Mouse (Mus musculus) neural tube, embryonic 12.5 days (tissue): Measurements from ENCODE around the gene Mypn. TPM values are rescaled to one million over a fixed set of nuclear protein-coding genes. Genes with fewer than 3 reads are reported as not detected.

Experiments used
- ATAC-seq: fragments of 200-750 bp; cut with Nextera tagmentation; 2 replicates; pipeline ENCODE4 v1.8.0; 2017; ENCODE audit warnings: low read depth, mild to moderate bottlenecking, moderate TSS enrichment, moderate library complexity; ENCODE audit not compliant: low FRiP score
- H3K27ac ChIP-seq: fragments of 300-500 bp; sonication (generic); 2 replicates; pipeline ENCODE4 v1.5.1; 2016
- H3K27me3 ChIP-seq: fragments of 300-500 bp; sonication (generic); replicated peaks from 2 replicates; pipeline ENCODE4 v1.6.1; 2016; ENCODE audit warnings: mild to moderate bottlenecking
- H3K36me3 ChIP-seq: fragments of 300-500 bp; sonication (generic); 2 replicates; pipeline ENCODE4 v1.6.1; 2016; ENCODE audit warnings: mild to moderate bottlenecking
- H3K4me1 ChIP-seq: fragments of 300-500 bp; sonication (generic); 2 replicates; pipeline ENCODE4 v1.6.1; 2016
- H3K4me2 ChIP-seq: fragments of 300-500 bp; sonication (generic); replicated peaks from 2 replicates; pipeline ENCODE4 v1.6.1; 2016; ENCODE audit warnings: mild to moderate bottlenecking
- H3K4me3 ChIP-seq: fragments of 300-500 bp; sonication (generic); 2 replicates; pipeline ENCODE4 v1.5.1; 2016
- H3K9ac ChIP-seq: fragments of 300-500 bp; sonication (generic); 2 replicates; pipeline ENCODE4 v1.6.1; 2016; ENCODE audit warnings: mild to moderate bottlenecking
- H3K9me3 ChIP-seq: fragments of 300-500 bp; sonication (generic); 2 replicates; pipeline ENCODE4 v1.6.1; 2016; ENCODE audit warnings: mild to moderate bottlenecking
- WGBS: fragments of 180-500 bp; shearing (Covaris S2); methylation state at CpG from one replicate; pipeline ENCODE4 v1.1.7; 2016; 5-methylcytosine and 5-hydroxymethylcytosine counted together
- polyA plus RNA-seq: library from polyadenylated mRNA; unstranded; fragments of >200 nt; fragmentation: Nextera tagmentation; extraction: Ambion mirVana; gene quantifications from 2 replicates; pipeline ENCODE4 v1.2.1, GENCODE M21; 2016

Gene Mypn
- polyA plus RNA-seq, 1 experiment from 2014 or later, result 0.58 TPM

- H3K4me1 ChIP-seq, result no peaks in the 10 kb centered on the region
- H3K27me3 ChIP-seq, result no peaks in the 10 kb centered on the region
- 94% methylated on average over 6 of the region's 6 CpGs for WGBS
- no peaks in the 10 kb centered on the region for H3K36me3 ChIP-seq
- no peak overlapping the region for H3K4me3 ChIP-seq
- no peak overlapping the region for H3K27ac ChIP-seq
- no peak overlapping the region for H3K4me2 ChIP-seq
- no peaks in the 10 kb centered on the region for H3K9me3 ChIP-seq
- no peak overlapping the region for H3K9ac ChIP-seq
- ATAC-seq, result no peak
Measured at GRCm38 (mm10) chr10:63236663-63237062, 32.9 kb upstream of the Mypn start.

GRCm38 (mm10) chr10:63235889-63236288, 32.1 kb upstream of the Mypn start:
- Histone ChIP-seq H3K27ac (no peak overlapping the region), H3K9me3 (no peaks in the 10 kb centered on the region), H3K4me3 (no peak overlapping the region), H3K4me2 (no peak overlapping the region), H3K4me1 (no peaks in the 10 kb centered on the region), H3K27me3 (no peaks in the 10 kb centered on the region), H3K36me3 (no peaks in the 10 kb centered on the region), H3K9ac (no peak overlapping the region)
- ATAC-seq, result no peak
- WGBS, result 89% methylated on average over 8 of the region's 8 CpGs

GRCm38 (mm10) chr10:63234133-63234532, 30.4 kb upstream of the Mypn start:
- no peaks in the 10 kb centered on the region for H3K4me1 ChIP-seq
- no peaks in the 10 kb centered on the region for H3K27me3 ChIP-seq
- no peak overlapping the region for H3K4me3 ChIP-seq
- ATAC-seq, result no peak
- no peaks in the 10 kb centered on the region for H3K9me3 ChIP-seq
- no peak overlapping the region for H3K27ac ChIP-seq
- no peak overlapping the region for H3K9ac ChIP-seq
- H3K4me2 ChIP-seq, result no peak overlapping the region
- WGBS, result 85% methylated on average over 5 of the region's 5 CpGs
- no peaks in the 10 kb centered on the region for H3K36me3 ChIP-seq

- ATAC-seq, result no peak
- H3K36me3 ChIP-seq, result no peaks in the 10 kb centered on the region
- H3K27ac ChIP-seq, result no peak overlapping the region
- H3K4me3 ChIP-seq, result no peak overlapping the region
- WGBS, result 89% methylated on average over 5 of the region's 5 CpGs
- no peaks in the 10 kb centered on the region for H3K27me3 ChIP-seq
- H3K9me3 ChIP-seq, result no peaks in the 10 kb centered on the region
- H3K9ac ChIP-seq, result no peak overlapping the region
- H3K4me2 ChIP-seq, result no peak overlapping the region
- H3K4me1 ChIP-seq, result no peaks in the 10 kb centered on the region
Measured at GRCm38 (mm10) chr10:63231630-63232029, 27.9 kb upstream of the Mypn start.

- H3K27me3 ChIP-seq, result no peaks in the 10 kb centered on the region
- no peak overlapping the region for H3K9ac ChIP-seq
- no peaks in the 10 kb centered on the region for H3K36me3 ChIP-seq
- no peak overlapping the region for H3K4me2 ChIP-seq
- H3K4me1 ChIP-seq, result no peaks in the 10 kb centered on the region
- H3K9me3 ChIP-seq, result no peaks in the 10 kb centered on the region
- WGBS, result 58% methylated on average over 3 of the region's 5 CpGs
- H3K27ac ChIP-seq, result no peak overlapping the region
- no peak for ATAC-seq
- H3K4me3 ChIP-seq, result no peak overlapping the region
Measured at GRCm38 (mm10) chr10:63230854-63231253, 27.1 kb upstream of the Mypn start.

- no peak for ATAC-seq
- no peak overlapping the region for H3K4me2 ChIP-seq
Measured at GRCm38 (mm10) chr10:63230266-63230665, 26.5 kb upstream of the Mypn start.

GRCm38 (mm10) chr10:63224341-63224740, 20.6 kb upstream of the Mypn start:
- Histone ChIP-seq H3K27ac (no peak overlapping the region), H3K27me3 (no peaks in the 10 kb centered on the region), H3K9me3 (no peaks in the 10 kb centered on the region), H3K4me2 (no peak overlapping the region), H3K4me1 (no peaks in the 10 kb centered on the region), H3K36me3 (no peaks in the 10 kb centered on the region), H3K9ac (no peak overlapping the region), H3K4me3 (no peak overlapping the region)
- no peak for ATAC-seq
- WGBS, result 71% methylated on average over 12 of the region's 12 CpGs

More at GRCm38 (mm10) chr10:63230266-63230665, 26.5 kb upstream of the Mypn start:
- Histone ChIP-seq H3K27me3 (no peaks in the 10 kb centered on the region), H3K4me3 (no peak overlapping the region), H3K9ac (no peak overlapping the region), H3K9me3 (no peaks in the 10 kb centered on the region), H3K36me3 (no peaks in the 10 kb centered on the region), H3K27ac (no peak overlapping the region), H3K4me1 (no peaks in the 10 kb centered on the region)
- WGBS, result 90% methylated on average over 7 of the region's 7 CpGs

- Histone ChIP-seq H3K4me1 (no peaks in the 10 kb centered on the region), H3K27ac (no peak overlapping the region), H3K4me2 (no peak overlapping the region), H3K4me3 (no peak overlapping the region), H3K9ac (no peak overlapping the region), H3K27me3 (no peaks in the 10 kb centered on the region), H3K36me3 (no peaks in the 10 kb centered on the region), H3K9me3 (no peaks in the 10 kb centered on the region)
- no peak for ATAC-seq
- 63% methylated on average over 7 of the region's 7 CpGs for WGBS
Measured at GRCm38 (mm10) chr10:63221081-63221783, 17.5 kb upstream of the Mypn start.

GRCm38 (mm10) chr10:63208871-63209270, 5.1 kb upstream of the Mypn start:
- no peak for ATAC-seq
- no peak overlapping the region for H3K4me2 ChIP-seq
- H3K27me3 ChIP-seq, result no peaks in the 10 kb centered on the region
- no peak overlapping the region for H3K27ac ChIP-seq
- H3K4me3 ChIP-seq, result no peak overlapping the region
- H3K4me1 ChIP-seq, result no peaks in the 10 kb centered on the region
- no peaks in the 10 kb centered on the region for H3K36me3 ChIP-seq
- H3K9me3 ChIP-seq, result no peaks in the 10 kb centered on the region
- H3K9ac ChIP-seq, result no peak overlapping the region
- 58% methylated on average over 6 of the region's 6 CpGs for WGBS

GRCm38 (mm10) chr10:63203002-63203401, 750 bp downstream of the Mypn start:
- Histone ChIP-seq H3K4me3 (no peak overlapping the region), H3K9ac (no peak overlapping the region), H3K4me2 (no peak overlapping the region), H3K9me3 (no peaks in the 10 kb centered on the region), H3K27me3 (no peaks in the 10 kb centered on the region), H3K27ac (no peak overlapping the region), H3K4me1 (no peaks in the 10 kb centered on the region), H3K36me3 (no peaks in the 10 kb centered on the region)
- WGBS, result 91% methylated on average over 3 of the region's 3 CpGs
- no peak for ATAC-seq

- Histone ChIP-seq H3K27me3 (no peaks in the 10 kb centered on the region), H3K27ac (no peak overlapping the region), H3K9ac (no peak overlapping the region), H3K4me1 (no peaks in the 10 kb centered on the region), H3K36me3 (no peaks in the 10 kb centered on the region), H3K4me2 (no peak overlapping the region), H3K4me3 (no peak overlapping the region), H3K9me3 (no peaks in the 10 kb centered on the region)
- ATAC-seq, result no peak
- 82% methylated on average over 8 of the region's 8 CpGs for WGBS
Measured at GRCm38 (mm10) chr10:63201534-63201933, 2.2 kb downstream of the Mypn start.

- no peaks in the 10 kb centered on the region for H3K36me3 ChIP-seq
- WGBS, result 87% methylated on average over 4 of the region's 4 CpGs
- H3K9me3 ChIP-seq, result no peaks in the 10 kb centered on the region
Measured at GRCm38 (mm10) chr10:63199008-63199407, 4.7 kb downstream of the Mypn start.

GRCm38 (mm10) chr10:63192736-63193135, 11.0 kb downstream of the Mypn start:
- no peak overlapping the region for H3K4me2 ChIP-seq
- no peaks in the 10 kb centered on the region for H3K27me3 ChIP-seq
- no peaks in the 10 kb centered on the region for H3K9me3 ChIP-seq
- H3K4me3 ChIP-seq, result no peak overlapping the region
- H3K9ac ChIP-seq, result no peak overlapping the region
- ATAC-seq, result no peak
- H3K4me1 ChIP-seq, result no peaks in the 10 kb centered on the region
- H3K27ac ChIP-seq, result no peak overlapping the region
- 88% methylated on average over 14 of the region's 14 CpGs for WGBS
- no peaks in the 10 kb centered on the region for H3K36me3 ChIP-seq

More at GRCm38 (mm10) chr10:63199008-63199407, 4.7 kb downstream of the Mypn start:
- no peak overlapping the region for H3K27ac ChIP-seq
- H3K4me1 ChIP-seq, result no peaks in the 10 kb centered on the region
- no peak overlapping the region for H3K4me3 ChIP-seq
- H3K27me3 ChIP-seq, result no peaks in the 10 kb centered on the region
- H3K9ac ChIP-seq, result no peak overlapping the region
- no peak overlapping the region for H3K4me2 ChIP-seq
- no peak for ATAC-seq
